Mouse (Mus musculus) mouse embryonic stem cell (cell line): ENCODE data around the gene Hat1.

Experiments used
- in situ Hi-C, 2 experiments: fragments of 300-500 bp; cut with MboI; formaldehyde crosslinking; loops; 1 replicate in 1 of 2; 3 replicates in 1 of 2; pipeline ENCODE4 v1.14.3; 2019 to 2020; ENCODE audit warnings: low sequenced_read_pairs in 2 of 2, low pct_unique_long_range_greater_than_20kb in 1 of 2, mixed read lengths in 1 of 2; ENCODE audit not compliant: unreplicated experiment in 1 of 2

Hat1 gene

DNA sequence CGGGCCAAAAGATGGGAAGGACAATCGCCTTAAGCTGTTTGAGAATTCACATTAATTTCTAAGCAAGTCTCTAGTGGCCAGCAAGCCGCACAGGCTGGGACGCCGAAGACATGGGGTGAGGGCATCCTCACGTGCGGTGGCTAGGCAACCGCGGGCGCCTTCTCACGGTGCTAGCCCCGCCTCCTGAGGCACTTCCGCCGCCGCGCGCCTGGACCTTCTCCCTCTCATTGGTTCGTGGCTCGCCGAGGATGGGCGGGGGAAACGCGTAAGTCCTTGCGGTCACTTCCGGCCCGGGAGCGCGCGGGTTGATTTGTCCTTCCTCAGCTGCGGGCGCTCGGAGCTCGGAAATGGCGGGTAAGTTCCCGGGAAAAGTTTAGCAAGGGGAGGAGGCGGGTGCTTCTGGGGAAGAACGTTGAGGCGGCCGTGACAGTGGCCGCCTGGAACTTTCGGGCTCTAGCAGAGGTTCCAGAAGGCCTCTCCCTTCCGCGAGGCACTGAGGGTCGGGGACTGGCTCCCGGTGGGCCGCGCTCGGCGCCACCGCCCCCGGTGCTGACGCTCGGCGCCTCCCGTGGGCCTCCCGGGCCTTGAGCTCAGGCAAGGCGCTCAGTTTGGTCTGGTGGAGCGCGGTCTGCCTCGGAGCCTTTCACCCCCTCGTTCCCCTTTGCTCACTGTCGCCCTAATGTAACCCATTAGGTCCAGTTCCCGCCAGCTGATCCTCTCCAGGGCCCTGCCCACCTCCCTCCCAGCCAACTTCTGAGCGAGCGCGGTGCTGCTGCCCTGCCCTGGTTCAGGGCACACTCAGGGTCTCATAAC, at the start of gene Hat1:
TSS of gene Hat1 (plus strand) at position 8 of the 813 bp plus-strand sequence.
- in situ Hi-C loops: no loop called here

DNA sequence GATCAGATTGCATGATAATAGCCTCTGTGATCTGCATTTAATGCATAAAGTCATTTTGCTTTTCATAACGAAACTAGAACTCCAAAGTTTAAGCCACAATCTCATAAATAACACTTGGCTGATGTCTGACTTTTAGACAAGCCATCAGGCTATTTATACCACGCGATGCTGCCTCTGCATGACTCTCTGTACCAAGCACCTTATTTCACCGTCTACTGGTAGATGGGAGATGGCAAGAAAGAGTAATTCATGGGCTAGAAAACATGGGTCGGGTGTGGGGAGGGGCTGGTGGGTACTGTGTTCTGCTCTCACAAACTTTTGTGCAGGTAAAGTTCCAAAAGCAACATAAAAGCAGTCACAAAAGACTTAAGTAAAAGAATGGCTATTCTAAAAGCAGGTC, 48.6 kb upstream of the Hat1 start:
- in situ Hi-C loops: no loop called here

DNA sequence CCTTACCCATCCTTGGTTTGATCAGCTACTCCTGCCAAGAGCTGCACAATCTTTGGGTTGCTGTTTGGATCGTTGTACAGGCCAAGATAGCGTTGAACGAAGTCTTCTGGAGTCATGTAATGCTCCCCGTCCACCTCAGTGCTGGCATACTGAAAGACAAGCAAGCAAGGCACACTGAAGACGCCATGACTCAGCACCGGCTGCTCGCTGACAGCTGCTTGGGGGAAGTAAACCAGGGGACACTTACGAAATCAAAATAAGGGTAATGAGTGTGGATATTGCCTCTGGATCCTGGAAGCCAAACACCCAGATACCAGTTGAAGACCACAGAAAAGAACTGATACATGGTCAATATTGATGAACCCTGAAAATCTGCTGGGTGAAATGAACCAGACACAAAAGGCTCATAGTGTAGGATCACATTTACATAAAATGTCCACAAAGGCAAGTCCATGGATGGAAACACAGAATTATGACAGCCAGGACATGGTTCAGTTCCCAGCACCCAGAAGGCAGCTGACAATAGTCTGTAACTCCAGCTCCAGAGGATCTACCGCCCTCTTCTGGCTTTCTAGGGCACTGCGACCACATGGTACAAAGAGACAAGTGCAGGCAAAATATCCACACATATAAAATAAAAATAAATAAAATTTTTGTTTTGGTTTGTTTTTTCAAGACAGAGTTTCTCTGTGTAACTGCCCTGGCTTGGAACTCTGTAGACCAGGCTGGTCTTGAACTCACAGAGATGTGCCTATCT, 44.7 kb upstream of the Hat1 start:
- in situ Hi-C loops: no loop called here

- in situ Hi-C loops: no loop called here
Measured at GRCm38 (mm10) chr2:71347160-71347559, 41.6 kb upstream of the Hat1 start.

DNA sequence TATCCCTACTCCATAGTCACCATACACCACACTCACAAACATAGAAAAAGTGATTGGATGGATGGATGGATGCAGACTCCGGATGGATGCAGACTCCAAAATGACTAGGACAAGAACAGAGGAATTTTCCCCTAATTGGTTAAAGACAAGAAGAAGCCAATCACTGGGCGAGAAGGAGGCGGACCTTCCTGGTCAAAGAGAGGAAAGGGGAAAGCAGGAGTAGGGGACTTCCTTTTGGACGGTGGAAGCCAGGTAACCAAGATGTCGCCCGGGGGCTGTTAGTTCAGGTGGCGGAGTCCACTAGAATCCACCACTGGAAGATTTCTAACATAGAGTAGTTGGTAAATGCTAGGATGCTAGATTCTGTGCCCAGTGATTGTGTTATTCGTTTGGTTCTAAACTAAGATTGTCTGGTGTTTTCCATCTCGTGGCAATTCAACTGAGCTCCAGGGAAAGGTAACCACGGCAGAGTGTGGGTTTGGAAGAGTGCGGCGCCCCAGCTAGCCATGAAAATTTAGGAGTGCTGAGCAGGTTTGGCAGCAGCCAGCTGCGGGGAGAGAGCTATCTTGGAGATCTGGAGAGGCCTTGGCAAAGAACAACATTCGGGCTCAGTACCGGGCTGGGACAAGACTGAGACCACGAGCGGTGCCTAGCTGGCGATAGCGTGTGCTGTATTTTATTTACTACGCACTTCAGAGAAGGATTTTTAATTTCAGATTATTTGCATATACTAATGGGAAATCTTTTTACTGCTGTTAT, 40.8 kb upstream of the Hat1 start:
- in situ Hi-C loops: no loop called here

GRCm38 (mm10) chr2:71349511-71349910, 39.2 kb upstream of the Hat1 start:
- in situ Hi-C loops: no loop called here

DNA sequence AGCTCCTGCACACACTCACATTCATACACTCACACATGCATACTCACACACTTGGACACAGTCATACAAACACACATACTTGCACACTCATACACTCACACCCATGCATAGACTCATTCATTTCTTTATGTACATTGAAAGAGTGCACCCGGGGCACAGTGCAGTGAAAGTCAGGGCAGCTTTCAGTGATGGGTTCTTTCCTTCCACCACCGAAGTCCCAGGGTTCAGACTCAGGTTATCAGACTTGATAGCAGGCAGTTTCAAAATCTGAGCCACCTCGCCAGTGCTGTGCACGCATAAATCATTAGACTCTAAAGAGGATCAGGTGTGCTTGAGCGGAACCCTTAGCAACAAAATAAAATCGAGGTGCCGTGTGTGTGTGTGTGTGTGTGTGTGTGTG, 38.6 kb upstream of the Hat1 start:
- in situ Hi-C loops: no loop called here

- in situ Hi-C loops: no loop called here
Measured at GRCm38 (mm10) chr2:71350904-71351726, 37.6 kb upstream of the Hat1 start.

DNA sequence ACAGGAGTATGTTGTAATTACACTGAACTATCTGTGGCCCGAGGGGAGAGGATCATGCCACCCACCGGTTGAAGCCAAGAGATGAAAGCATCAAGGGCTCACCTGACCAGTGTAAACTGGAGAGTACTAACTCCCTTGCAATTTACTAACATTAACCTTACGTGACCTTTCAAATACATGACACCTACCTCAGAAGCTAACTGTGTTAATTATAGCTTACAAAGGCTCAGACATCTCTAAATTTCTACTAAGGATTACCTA, 37.1 kb upstream of the Hat1 start:
- in situ Hi-C loops: no loop called here

- in situ Hi-C loops: no loop called here
Measured at GRCm38 (mm10) chr2:71353306-71354054, 35.3 kb upstream of the Hat1 start.

DNA sequence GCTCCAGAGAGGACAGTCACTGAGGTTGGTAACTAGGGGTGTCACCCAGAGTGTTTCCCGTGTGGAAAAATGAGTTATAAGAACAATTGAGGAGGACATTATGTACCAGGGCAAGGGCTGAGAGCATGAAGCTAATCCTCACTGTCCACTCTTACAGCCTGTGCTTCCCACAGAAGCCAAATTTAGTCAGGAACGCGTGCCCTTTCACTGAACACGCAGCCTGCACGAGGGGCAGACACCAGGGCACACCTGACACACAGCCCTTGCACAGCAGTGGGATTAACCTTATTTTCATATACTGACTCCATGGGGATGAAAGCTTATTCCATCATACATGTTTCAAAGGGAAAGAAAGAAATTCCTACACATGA, 34.7 kb upstream of the Hat1 start:
- in situ Hi-C loops: no loop called here

- in situ Hi-C loops: no loop called here
Measured at GRCm38 (mm10) chr2:71358347-71358746, 30.4 kb upstream of the Hat1 start.

GRCm38 (mm10) chr2:71360192-71360591, 28.6 kb upstream of the Hat1 start:
- in situ Hi-C loops: no loop called here

DNA sequence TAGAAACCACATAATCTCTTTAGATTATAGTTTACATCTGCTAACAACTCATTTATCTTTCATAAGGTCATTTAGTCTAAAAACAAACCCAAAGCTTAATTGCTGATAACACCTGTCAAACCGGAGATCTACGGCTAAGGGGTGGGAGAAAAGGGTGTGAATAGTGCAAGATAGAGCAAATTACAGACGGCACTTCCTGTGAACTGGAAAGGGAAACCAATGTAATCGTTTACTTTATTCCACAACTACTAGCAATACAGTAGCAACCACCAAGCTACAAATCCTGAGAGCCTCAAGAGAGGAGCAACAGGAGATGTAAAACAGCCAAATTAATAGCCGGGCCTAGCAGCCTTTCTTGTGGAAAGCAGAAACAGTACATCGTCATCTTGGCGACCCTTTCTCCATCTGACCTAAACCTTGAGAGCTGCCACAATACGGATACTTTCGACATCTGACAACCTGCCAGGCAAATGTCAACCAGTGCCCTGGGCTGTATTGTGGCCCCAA, 22.1 kb upstream of the Hat1 start:
- in situ Hi-C loops: no loop called here

GRCm38 (mm10) chr2:71367125-71367880, 21.5 kb upstream of the Hat1 start, which contains the start of gene Slc25a12:
TSS of gene Slc25a12 (minus strand) at chr2:71367749.
- in situ Hi-C loops: no loop called here

GRCm38 (mm10) chr2:71368086-71368485, 20.7 kb upstream of the Hat1 start:
- in situ Hi-C loops: no loop called here

DNA sequence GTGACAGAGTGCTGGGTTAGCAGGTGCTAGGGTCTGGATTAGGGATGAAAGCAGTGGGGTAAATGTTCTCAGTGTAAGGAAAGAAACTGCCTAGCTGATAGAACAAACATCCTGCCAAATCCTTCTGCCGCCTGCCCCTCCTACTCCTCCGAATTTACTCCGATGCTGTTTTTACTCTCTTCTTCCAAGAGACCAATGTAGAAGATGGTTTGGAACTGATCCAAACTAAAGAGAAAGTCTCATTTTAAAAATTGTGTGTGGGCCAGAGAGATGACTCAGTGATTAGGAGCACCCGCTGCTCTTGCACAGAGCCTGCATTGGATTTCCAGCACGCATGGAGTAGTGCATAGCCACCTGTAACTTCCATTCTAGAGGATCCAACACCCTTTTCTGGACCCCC, 17.0 kb upstream of the Hat1 start:
- in situ Hi-C loops: no loop called here
